Mouse (Mus musculus) gastrocnemius, postnatal 4 days (tissue): ENCODE results near the gene Uchl5. TPM values are rescaled to one million over a fixed set of nuclear protein-coding genes. Genes with fewer than 3 reads are reported as not detected.

Experiments used
- DNase-seq, 2 experiments: peaks; one replicate each; pipeline ENCODE4 v3.0.0; 2021 to 2022; ENCODE audit warnings: low spot score in 2 of 2, mixed read lengths in 2 of 2
- long read RNA-seq, 2 experiments: library from polyadenylated mRNA; stranded (forward); transcript quantifications; one replicate each; pipeline ENCODE4 v2.0.0; 2021
- total RNA-seq, 2 experiments: library from RNA; stranded (reverse); gene quantifications; 2 replicates each; pipeline ENCODE4 v1.2.3; 2021

The Uchl5 gene
- 10 to 100 TPM; 20.6 to 21.6 TPM for total RNA-seq
- long read RNA-seq, experiment 1, transcript Uchl5-201 (11 exons, 1,845 nt), result major isoform, 31 of 68 reads
- long read RNA-seq, experiment 1, transcript Uchl5-206 (11 exons, 1,696 nt), result major isoform, 31 of 68 reads
- long read RNA-seq, experiment 1, partial matches to known transcripts, result 0 of 68 reads
- long read RNA-seq, experiment 1, other reads (novel, unspliced or antisense), result 6 of 68 reads
- long read RNA-seq, experiment 2, transcript Uchl5-201 (11 exons, 1,845 nt), result minor isoform, 16 of 42 reads
- long read RNA-seq, experiment 2, transcript Uchl5-206 (11 exons, 1,696 nt), result major isoform, 23 of 42 reads
- long read RNA-seq, experiment 2, partial matches to known transcripts, result 0 of 42 reads
- long read RNA-seq, experiment 2, other reads (novel, unspliced or antisense), result 3 of 42 reads

DNA sequence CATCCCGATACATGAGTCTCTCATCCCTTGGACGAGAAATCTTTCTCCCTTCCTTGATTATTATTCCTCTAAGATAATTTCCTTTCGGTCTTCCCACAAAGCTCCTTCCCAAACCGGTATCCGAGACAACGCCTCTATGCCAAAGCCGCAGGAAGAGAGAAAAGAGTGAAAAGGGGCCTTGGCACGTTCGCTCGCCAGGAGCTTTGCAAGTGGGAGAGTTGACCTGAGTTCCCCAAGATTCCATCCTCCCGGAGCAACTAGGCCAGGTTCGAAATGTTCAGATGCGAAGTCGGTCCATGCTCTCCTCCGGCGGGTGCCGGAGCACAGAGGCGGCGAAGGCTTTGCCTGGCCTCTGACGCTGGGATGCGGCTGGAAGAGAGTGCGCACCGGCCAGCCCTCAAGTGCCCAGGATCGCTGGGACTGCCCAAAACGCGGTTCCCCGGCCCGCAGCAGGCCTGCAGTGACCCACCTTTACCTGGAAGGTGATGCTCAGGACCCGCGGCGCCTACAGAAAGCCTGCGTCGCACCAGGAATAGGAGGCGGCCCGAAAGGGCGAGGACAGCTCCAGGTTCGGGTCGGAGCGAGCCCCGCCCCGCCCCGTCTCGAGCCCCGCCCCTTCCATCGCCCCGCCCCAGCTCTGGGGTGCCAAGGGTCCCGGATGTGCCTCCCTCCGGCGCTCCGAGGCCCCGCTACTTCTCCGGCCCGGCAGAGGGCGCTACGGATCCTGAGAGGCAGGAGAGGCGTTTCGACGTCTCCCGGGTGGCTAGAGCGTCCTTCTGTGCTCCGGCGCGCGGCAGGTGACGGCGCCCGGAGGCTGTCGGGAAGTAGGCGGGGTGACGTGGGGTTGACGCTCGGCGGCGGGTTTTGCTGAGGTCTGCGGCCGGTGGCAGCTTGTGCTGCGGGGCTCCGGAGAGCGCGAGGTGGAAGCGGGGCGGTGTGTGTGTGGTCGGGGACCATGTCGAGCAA is at the start of gene Uchl5, which contains the start of gene Trove2:
Gene Uchl5 (plus strand): TSS at position 827 of the 966 bp plus-strand sequence.
Gene Trove2 (minus strand): TSS at position 623 of the 966 bp plus-strand sequence.
- peak; percentile 94 to 99 for DNase-seq

DNA sequence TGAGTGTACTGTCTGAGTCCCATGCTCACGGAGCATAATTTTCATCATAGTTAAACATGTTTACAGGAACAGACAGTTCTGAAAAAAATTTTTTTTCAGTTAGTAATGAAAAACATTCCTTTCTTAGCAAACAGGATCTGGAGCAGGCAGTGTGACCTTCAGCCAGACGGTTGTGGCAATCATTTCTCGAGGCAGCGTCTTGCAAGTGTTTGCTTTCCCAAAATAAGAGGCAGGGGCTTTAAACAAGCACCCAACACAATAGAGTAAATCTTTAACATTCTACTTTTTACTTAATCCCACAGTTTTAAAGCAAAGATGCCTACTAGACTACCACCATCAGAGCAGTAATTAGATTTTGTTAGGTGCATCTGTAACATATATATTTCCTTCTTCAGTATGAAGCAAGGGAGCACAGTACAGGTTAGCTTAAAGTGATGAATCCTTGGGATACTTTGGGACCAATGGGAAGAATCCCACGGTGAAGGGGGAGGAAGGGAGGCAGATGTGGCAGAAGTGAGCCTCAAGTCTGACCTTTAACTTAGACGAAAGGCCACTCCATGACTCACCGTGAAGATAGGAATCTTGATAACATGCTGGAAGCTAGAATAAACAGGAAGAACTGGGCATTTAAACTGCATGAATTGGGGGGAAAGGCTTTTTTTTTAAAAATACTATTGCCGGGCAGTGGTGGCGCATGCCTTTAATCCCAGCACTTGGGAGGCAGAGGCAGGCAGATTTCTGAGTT is 49.2 kb upstream of the Uchl5 start:
- no peak for DNase-seq

DNA sequence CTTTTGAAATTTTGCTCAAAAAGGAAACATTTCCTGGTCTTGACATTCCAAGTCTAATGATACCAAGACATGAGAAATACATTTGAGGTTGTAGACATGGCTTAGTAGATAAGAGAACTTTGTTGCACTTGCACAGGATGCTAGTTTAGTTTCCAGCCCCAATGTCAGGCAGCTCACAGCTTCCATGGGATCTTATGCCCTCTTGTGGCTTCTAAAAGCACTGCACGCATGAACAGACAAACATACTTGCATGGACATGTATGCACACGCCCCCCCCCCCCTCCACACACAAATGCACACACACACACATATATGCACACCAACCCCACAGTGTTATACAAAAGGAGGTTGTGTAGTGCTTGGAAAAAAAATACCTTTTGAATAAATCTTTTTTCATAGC is 46.2 kb upstream of the Uchl5 start:
- DNase-seq, result no peak

DNA sequence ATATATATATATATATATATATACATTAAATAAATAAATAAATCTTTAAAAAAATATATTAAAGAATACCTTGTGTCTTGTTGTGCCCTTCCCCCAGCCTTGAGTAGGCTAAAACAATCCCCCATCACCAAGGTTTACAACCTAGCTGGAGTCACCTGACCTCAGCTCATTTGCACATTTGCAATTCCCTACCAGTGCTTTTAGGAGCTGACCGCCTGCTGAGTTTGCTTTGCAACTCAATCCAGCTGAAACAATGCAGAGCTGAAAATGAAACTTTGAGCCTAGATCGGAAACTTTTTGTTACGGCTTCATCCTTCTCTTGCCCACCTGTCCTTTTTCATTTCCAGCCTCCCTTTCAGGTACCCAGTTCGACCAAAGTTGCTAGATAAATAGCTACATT is 45.4 kb upstream of the Uchl5 start:
- no peak for DNase-seq

DNA sequence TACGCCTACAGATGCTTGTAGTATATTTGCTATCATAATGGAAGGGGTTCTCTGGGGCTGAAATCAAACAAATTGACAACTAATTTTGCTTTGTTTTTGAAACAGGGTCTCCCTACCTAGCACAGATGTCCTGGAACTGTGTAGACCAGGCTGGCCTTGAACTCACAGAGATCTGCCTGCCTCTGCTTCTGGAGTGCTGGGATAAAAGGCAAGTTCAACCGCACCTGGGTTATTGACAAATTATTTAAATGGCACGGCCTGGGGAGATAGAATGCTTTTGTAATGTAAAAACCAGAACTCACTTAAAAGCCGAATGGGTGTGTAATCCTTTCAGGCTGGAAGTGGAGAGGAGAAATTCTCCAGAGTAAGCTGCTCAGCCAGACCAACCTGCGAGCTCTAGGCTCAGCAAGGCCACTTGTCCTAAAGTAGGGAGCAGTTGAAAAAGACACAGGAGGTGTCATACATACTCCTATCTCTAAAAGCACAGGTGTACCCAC is 43.1 kb upstream of the Uchl5 start:
- no peak for DNase-seq

DNA sequence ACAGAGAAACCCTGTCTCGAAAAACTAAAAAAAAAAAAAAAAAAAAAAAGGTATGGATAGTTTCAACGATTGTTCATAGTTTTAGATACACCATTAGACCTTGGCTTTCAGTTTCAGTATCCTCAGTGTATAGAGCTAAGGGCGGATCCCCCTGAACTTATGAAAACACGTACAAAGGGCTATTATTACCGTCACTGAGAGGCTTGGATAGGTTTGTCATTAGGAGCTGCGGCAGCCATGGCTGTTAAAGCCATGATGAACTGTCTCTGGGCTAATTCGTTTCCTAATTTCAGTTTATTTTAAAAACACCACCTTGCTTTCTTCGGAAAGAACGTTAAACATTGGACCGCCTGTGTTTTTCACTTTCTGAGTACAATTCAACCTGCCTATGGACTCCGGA is 38.3 kb upstream of the Uchl5 start:
- DNase-seq, result no peak

DNA sequence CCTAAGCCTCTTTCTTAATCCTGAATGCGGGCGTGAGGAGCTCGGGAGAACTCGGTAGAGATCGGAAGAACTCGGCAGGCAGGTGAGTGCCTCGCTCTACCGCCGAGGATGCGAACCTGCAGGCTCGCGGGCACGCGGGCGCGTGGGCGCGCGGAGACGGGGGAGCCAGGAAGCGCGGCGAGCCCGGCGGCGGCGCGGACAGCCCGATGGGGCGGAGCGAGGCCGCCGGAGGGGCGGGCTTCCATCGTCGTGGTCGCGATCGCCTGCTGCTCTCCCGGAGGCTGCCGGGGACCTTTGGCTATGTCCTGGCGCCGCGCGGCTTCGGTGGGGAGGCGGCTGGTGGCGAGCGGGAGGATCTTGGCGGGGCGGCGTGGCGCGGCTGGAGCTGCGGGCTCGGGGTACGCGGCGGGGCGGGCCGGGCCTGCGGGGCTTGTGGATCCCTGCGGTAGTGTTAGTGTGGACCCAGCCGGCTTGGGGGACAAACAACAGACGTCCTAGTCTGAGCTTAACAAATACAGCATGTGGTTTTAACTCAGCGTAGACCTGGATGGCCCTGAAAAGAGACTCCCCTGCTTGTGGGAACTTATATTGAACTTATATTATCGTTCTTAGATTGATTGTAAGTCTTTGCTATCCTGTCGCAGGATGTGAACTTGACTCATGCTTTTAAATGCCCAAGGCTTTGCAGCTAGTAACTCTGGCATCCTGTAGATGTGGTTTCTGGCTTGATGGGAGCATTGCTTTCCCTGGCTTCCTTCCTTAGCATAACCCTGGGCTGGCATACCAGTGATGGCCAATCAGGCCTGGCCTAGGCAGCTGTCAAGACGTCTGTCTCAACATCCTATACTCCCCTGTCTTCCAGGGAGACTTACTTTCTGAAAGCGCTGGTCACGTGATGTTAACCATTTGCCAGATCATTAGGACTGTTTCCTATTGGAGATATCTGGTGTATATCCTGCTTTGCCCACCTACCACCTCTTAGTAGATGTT is 37.4 kb upstream of the Uchl5 start:
- DNase-seq, result peak; percentile 56 to 76

DNA sequence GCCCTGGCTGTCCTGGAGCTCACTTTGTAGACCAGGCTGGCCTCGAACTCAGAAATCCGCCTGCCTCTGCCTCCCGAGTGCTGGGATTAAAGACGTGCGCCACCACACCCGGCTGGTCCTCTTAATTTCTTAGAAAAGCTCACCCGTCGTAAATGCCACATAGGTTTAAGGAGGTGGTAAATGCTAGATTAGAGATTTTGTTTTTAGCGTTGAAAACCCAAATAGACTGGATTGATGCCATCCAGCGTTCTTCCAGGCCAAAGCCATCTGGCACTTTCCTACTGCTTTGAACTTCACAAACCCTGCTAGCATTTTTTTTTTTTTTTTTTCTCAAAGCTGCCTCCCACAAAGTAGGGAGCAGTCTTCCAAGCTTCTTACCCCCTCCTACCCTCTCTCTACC is 36.5 kb upstream of the Uchl5 start:
- DNase-seq, result no peak

DNA sequence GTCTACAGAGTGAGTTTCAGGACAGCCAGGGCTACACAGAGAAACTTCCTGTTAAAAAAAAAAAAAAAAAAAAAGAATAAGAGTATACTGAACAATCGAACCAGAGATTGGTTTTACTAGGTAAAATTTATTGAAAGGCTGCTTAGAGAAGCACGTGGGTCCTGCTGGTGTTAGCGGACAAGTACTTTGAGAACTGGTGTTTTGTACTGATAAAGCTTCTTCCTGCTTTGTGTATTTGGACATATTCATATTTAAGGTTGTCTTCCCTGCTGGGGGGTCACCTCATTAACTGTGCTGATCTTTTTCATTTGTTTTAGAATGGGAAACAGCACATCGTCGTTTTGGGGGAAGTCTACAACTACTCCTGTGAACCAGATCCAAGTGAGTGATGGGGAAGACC is 35.7 kb upstream of the Uchl5 start:
- no peak for DNase-seq

DNA sequence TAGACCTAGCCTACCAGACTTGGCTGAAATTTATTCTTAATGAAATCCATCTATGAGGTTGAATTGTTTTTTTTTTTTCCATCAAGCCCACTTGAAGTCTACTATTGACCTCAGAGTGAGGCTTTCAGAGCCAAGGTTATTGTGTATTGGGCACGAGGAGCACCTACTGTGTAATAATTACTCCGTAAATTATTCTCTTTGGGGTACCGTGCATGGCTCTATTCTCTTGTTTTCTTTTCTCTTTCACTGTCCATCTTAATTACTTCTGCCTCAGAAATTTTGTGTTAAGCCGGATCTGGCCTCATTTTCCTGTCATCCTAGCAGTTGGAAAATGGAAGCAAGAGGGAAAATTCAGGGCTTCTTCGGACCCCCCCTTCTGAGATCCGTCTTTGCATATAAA is 34.9 kb upstream of the Uchl5 start:
- no peak for DNase-seq

DNA sequence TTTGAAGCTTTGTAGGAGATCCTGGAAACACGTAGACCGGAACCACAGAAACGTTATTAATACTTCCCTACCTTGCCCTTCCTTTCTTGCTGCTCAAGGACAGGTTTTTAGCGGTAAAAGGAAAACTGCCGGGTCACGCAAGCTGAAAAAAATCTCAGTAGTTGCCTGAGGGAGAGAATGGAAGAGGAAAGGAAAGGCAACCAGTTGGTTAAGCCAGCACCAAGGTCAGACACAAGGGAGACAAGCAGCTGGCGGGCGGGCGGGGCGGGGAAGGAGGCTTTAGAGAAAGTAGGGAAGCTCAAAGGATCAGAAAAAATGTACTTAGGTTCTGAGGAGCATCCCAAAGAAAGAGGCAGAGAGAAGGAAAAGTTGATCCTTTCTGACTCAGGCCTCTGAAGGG is 31.2 kb upstream of the Uchl5 start:
- no peak for DNase-seq

DNA sequence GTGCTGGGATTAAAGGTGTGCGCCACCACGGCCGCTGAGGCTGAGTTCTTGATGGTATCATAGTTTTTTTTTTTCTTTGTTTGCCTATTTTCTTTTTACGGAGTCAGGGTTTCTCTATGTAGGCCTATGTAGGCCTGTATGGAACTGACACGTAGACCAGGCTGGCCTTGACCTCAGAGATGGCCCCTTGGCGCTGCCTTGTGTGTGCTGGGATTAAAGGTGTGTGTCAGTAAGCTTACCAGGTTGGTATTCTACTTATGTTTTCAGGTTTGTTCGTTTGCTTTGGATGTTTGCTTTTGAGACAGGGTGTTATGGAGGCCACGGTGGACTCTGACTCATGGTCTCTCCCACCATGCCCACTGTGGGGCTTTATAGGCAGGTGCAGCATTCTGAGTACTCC is 14.9 kb upstream of the Uchl5 start:
- no peak for DNase-seq

DNA sequence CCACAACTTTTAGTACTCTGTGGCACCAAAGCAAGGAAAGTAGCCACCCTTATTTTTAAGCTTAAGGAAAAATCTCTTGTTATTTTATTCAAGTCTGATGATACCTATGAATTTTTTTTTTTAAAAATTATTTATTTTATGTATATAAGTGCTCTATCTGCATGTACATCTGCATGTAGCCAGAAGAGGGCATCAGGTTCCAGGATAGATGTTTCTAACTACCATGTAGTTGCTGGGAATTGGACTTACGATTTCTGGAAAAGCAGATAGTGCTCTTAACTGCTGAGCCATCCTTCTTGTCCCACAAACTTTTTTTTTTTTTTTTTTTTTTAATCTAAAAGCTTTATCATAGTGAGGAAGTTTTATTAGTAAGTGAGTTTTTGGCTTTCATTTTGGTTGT is 12.6 kb upstream of the Uchl5 start:
- DNase-seq, result no peak

DNA sequence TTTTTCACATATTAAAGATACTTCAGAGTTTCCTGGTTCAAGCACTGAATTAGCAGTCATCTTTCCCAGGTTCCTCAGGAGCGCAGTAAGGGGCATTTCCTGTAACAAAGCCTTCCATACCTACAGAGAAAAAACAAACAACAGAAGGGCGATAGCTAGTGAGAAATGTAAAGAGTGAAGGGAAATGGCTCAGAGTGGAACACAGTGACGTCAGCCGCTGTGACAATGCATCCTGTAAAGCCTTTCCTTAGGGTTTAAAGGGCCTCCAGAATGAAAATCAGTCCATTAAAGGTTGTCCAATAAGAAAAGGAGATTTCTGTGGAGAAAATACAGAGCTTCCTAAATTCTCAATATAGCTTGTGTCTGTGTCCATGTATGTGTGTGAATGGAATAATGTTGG is 11.3 kb upstream of the Uchl5 start:
- DNase-seq, result no peak

DNA sequence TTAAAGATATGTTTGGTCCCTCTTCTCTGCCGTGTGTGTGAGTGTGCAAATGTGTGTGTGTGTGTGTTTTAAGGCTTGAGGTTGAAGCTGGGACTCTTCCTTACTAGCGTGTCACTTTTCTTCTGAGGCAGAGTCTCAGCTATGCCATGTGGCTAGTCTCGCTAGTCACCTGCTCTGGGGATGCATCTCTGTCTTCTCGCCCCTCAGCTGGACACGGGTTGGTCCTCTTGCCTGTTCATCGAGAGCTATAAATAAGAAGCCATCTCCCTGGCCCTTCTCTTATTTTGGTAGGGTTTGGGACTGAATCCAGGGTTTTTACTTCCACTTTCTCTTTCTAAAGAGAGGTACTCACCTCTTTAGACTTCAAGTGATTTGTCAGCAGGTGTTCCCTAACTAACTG is 10.8 kb upstream of the Uchl5 start:
- no peak for DNase-seq

DNA sequence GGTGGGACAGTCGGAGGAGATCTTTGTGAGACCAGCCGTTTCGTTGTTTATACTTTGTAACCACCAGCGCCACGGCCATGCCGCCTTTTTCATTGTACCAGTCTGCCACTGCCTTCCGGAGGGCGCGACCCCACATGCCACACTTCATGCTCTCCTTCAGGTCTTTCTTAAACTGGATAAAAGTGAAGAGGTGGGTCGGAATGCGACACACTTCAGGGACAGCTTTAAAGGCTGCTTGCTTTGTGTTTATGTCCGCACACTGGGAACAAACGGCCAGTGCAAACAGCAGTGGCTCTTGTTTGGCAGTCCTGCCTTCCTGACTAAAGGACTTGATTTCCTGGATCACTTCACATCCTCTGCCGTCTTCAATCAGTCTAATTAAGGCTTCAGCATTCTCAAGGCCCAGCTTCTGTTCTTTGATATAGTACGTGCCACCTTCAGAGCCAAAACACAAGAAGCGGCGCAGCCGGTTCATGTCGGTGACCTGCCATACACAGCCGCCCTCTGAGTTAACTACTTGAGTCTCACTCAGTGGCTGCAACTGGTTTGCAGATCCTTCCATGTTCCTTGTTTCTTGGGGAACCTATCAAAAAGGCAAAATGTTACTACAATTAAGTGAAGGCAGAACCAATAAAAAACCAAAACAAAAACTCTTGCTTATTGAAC is 6.5 kb upstream of the Uchl5 start:
- DNase-seq, result no peak

DNA sequence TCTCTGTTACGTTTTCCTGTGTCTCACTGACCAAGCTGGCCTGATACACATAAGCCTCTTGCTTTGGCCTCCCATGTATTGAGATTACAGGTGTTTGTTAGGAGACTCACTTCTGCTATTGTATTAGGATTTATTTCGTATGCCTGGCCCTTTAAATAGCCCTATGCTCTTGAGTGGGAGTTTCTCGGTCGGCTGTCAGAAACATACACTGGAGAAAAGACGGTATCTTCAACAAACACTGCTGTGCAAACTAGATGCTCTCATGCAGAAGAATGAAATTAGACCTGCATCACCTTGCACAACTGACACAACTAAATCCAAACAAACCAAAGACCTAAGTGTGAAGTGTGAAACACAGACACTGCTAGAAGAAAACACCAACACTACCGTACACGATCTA is 4.0 kb upstream of the Uchl5 start:
- no peak for DNase-seq

DNA sequence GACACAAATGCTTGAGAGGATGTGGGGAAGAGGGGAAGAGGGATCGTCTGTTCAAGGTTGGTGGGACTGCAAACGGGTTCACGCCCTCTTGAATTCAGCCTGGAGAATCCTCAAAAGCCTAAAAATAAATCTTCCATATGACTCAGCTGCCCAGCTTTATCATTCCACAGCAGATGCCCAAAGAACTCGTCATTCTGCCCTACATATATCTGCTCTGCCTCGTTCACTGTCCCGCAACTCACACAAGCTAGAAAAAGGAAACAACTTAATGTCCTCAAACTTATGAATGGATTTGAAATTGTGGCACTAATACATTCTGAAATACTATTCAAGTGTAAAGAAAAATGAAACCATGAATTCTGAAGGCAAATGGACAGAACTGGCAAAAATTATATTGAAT is 3.2 kb upstream of the Uchl5 start:
- no peak for DNase-seq

DNA sequence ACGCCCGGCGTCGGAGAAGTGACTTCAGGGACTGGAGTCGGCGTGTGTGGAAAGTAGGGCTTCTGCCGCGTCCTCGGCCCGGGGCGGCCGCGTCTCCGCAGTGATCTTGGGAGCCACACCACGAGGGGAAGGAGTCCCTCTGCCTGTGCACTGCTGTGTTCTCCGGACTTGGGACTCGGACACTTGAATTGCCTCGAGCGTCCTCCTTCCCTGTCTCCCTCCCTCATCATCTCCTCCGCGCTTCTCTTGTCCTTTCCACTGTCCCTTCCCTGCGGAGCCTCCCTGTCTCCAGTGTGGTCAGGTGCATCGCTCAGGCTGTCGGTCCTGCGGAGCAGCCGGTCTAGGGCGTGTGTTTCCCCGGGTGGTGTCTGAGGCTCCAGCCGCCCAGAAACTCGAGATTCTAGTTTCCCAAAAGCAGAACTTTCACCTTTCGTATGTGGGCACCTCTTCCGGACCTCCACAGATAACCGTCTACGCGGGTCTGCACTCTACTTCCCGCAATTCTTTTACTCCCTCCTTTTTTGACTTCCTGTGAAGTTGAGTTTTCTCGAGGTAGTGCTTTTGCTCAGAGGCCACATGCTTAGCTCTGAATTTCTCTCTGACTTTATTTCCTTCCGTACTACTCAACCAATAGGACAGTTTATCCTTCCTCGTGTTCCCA is 616 bp downstream of the Uchl5 start:
- peak in 1 of 2 experiments; percentile 16 for DNase-seq
